Mouse (Mus musculus) left cerebral cortex, postnatal 25 days (tissue): ENCODE measurements at regions not wholly inside any gene's neighbourhood (a gene's known extent, or its start where the extent isn't known, plus 50 kb on each side); places are given as distances from the start of the nearest gene placed in this dataset.
A peak's percentile ranks its signal among the peaks of the same experiment; 100 is the strongest.

Experiments
- DNase-seq, 2 experiments: peaks; one replicate each; pipeline ENCODE4 v3.0.0; 2022; ENCODE audit warnings: low spot score in 2 of 2, mixed read lengths in 1 of 2
- intact Hi-C: fragments of 180-260 bp; cut with DNase I; formaldehyde crosslinking; loops from one replicate; pipeline ENCODE4 v1.15.1; 2025

DNA sequence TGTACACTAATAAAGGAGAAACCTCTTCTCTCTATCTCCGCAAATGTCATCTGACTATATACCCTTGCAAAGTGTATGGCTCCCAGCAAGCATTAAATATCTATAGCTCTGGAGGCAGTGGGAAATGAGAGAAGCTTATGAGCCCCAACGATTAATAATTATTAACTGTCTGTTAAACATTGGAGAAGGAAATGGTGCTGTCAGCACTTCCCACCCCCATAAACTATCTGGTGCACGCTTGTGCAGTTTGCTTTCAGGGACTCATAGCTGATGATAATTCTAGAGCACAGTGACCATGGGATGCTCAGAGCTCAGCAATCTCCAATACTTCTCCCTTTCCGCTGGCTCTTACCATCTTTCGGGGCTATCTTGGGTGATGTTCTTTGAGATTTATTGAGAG lies 541.2 kb downstream of the Grxcr1 start:
- intact Hi-C loops = no loop called here
- DNase-seq = no peak

GRCm38 (mm10) chr5:68575827-68576226 lies 544.2 kb downstream of the Grxcr1 start:
- intact Hi-C loops = no loop called here
- no peak for DNase-seq

DNA sequence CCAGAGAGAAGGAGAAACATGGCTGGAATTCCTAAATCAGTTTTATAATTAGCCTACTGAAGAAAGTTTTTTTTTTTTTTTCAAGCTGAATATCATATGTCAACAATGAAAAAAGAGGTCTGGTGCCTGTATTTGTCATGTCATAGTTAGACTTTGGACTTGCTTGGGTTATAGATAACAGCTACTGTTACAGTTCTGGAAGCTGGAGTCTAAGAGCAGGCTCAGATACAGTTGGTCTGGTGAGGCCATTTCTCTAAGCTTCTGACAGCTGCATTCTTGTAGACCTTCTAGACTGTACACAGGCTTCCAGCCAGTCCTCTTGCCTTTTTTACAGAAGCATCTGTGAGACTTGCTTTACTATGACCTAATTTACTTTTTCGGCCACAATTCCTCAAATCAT lies 546.9 kb downstream of the Grxcr1 start:
- intact Hi-C loops = no loop called here
- DNase-seq = no peak

DNA sequence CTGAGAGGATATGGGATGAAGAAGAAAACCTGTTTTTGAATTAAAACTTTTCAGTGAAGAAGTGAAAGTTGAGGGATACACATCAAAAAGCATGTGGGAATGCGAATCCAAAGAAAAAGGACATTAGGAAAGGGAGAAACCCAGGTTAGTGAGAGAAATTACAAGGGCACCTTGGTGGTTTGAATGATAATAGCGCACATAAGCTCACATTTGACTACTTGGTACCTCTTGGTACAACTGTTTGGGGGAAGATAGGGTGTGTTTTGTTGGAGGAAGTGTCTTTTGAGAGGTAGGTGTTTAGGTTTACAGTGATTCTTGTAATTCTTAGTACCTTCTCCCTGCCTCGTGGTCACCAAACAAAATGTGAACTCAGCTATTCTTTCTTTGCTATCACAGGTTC lies 560.8 kb downstream of the Grxcr1 start:
- intact Hi-C loops = no loop called here
- DNase-seq = no peak

DNA sequence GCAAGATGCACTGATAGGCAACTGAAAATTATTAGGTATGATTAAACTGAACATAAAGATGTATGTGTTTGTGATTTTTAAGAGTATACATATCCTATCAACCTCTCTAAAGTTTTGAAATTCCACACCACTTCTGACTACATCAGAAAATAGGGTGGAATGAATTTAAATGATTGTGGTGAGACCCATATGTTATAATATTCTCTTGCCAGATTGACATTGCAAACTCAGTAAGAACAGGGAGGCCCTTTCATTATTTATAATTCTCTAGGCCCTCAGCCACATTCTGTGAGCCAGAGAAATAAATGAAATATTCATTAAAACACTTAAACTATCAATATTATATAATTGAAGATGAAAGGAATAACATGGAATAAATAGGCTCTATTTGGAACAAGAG lies 586.8 kb downstream of the Grxcr1 start:
- no peak for DNase-seq
- intact Hi-C loops = no loop called here

GRCm38 (mm10) chr5:68635400-68635799 lies 603.8 kb downstream of the Grxcr1 start:
- intact Hi-C loops = no loop called here
- peak in 1 of 2 experiments; percentile 55 for DNase-seq

DNA sequence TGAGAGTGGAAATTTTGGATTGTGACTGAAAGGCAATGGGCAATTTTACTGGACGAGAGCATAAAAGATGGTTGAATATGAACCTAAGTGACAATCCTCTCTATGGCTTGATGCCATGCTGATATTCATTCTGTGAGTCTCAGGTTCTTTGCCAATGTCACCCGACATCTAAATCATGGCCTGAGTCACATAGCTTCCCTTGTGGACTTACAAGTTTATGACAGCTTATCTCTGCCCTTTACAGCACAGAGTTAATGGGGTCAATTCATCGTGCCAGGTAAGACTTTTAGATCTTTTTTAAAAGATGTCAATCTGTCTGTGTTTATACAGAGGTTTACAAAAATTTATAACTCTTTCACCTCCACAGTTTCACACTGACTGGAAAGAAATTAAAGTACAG lies 641.2 kb downstream of the Grxcr1 start:
- DNase-seq = no peak
- intact Hi-C loops = no loop called here

GRCm38 (mm10) chr5:68701342-68701741 lies 640.1 kb downstream of the Kctd8 start:
- no peak for DNase-seq
- intact Hi-C loops = no loop called here

GRCm38 (mm10) chr5:68705411-68706080 lies 635.9 kb downstream of the Kctd8 start:
- intact Hi-C loops = no loop called here
- peak in 1 of 2 experiments; percentile 5 for DNase-seq

DNA sequence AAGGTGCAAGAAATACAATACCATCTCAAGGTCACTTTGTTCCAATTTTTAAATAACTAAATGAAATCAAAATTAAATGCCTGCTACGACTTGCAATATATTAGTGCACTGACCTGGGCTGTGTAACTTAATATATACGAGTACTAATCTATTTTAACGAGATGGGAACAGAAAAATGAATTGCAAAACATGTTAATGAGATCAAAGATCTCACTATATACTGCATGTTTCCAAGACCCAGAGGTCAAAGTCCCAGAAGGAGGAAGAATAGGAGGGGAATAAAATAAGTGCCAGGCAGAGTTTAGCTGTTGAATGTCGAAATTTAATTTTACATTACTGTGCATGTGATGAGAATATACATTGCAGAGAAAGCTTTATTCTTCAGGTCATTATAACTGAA lies 614.7 kb downstream of the Kctd8 start:
- intact Hi-C loops = no loop called here
- no peak for DNase-seq

GRCm38 (mm10) chr5:68735186-68735585 lies 606.3 kb downstream of the Kctd8 start:
- intact Hi-C loops = no loop called here
- DNase-seq = peak; percentile 2 to 3

GRCm38 (mm10) chr5:68750499-68750898 lies 591.0 kb downstream of the Kctd8 start:
- DNase-seq = peak in 1 of 2 experiments; percentile 22
- intact Hi-C loops = no loop called here

GRCm38 (mm10) chr5:68753025-68753424 lies 588.5 kb downstream of the Kctd8 start:
- intact Hi-C loops = no loop called here
- no peak for DNase-seq
